Mouse (Mus musculus): ENCODE measurements around the gene Grin3b.

- TF ChIP-seq CTCF (IDR thresholded peaks at IDR 0.05; ENCODE audit: control insufficient read depth, insufficient read depth, low read length) (no peak), POLR2A (IDR thresholded peaks at IDR 0.05; ENCODE audit: borderline replicate concordance, control insufficient read depth, low read depth, low read length) (no peak)
Measured at GRCm38 (mm10) chr10:79995636-79996035, 25.1 kb downstream of the Grin3b start.

Data from bone marrow, adult 2 months (tissue).